Mouse (Mus musculus) stomach, postnatal 0 days (tissue): Measurements from ENCODE around the gene Ate1.

Experiments
- CTCF ChIP-seq: IDR thresholded peaks from 2 replicates; pipeline ENCODE4 v1.5.1; 2016; ENCODE audit warnings: antibody characterized with exemption, low read depth, mild to moderate bottlenecking, moderate library complexity
- EP300 ChIP-seq: optimal IDR thresholded peaks from 2 replicates; pipeline ENCODE3; 2016; ENCODE audit warnings: antibody characterized with exemption

GRCm38 (mm10) chr7:130537068-130537467 is 16.9 kb upstream of the Ate1 start:
- TF ChIP-seq CTCF (no peak), EP300 (no peak)
